Mouse (Mus musculus) CD4-positive, CD25-positive, alpha-beta regulatory T cell, adult 9 weeks (primary cell): ENCODE measurements around the gene Tsc1. TPM values are rescaled to one million over a fixed set of nuclear protein-coding genes. Genes with fewer than 3 reads are reported as not detected.

Experiments used
- polyA plus RNA-seq: library from polyadenylated mRNA; unstranded; fragments of 100-300 nt; shearing (Covaris generic); gene quantifications from one replicate; pipeline ENCODE4 v1.2.1, GENCODE M21; 2017

Gene Tsc1
- 41.2 TPM for polyA plus RNA-seq

DNA sequence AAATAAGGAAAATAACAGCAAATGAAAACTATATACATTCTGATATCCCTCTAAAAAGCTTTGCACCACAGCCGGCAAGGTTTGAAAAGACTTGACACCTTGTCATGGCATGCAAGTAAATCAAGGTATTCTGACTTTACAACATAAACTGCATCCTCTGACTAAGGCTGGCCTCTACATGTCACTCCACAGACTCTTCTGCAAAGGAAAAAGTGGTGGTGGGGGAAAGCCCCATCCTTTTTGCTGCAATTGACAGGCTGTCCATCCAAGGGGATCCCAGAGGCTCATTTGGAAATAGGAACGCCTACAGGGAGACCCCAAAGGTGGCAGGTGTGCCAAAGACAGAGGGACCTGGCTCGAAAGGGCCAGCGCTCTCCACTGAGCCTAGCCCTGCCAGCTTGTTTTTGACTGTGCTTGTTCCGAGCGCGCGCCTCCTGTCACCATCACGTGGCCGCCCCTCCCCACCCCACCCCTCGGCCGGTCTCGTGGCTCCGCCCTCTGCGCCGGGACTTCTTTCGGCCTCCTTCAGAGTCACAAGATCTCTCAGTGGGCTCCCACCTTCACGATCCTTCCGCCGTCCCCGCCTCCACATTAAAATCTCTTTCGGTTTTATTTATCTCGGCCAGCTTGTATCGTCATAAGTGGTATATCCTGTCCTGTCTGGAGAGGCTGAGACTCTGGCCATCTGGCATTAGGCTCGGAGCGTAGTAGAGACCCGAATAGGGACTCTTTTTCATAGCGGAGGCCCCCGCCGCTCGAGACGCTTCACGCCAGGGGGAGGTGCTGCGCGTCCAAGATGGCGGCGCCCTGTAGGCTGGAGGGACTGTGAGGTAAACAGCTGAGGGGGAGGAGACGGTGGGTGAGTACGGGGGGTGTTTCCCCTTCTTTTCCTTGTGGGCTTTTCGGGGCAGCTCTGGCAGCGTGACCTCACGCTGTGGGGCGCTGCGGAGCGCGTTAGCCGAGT lies at the start of gene Tsc1:
Gene Tsc1 (plus strand): TSS at position 768 of the 964 bp plus-strand sequence.

DNA sequence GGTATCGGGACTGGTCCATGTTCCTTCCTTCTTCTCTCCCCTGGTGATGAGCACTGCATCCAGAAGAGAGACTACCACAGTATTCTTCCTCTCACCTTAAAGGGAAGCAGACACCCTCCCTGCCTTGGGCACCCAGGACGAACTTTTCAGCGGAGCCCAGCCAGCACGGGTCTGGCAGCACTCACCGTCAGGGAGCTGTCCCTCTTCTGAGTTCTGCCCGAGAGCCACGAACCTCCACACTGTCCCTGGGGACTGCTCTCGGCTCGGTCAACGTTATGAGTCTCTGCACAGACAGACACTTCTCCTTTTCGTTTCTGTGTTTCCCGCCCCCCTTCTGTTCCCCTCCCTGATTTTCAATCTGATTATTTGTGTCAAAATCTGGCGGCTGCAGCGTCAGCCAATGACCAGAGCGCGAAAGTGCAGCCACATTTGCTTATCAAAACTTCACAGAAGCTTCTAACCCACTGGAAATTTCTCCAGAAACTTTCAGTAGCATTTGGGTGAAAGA lies 19.3 kb upstream of the Tsc1 start, which contains the start of gene Gfi1b:
Gene Gfi1b (minus strand): TSS at position 319 of the 508 bp plus-strand sequence.

DNA sequence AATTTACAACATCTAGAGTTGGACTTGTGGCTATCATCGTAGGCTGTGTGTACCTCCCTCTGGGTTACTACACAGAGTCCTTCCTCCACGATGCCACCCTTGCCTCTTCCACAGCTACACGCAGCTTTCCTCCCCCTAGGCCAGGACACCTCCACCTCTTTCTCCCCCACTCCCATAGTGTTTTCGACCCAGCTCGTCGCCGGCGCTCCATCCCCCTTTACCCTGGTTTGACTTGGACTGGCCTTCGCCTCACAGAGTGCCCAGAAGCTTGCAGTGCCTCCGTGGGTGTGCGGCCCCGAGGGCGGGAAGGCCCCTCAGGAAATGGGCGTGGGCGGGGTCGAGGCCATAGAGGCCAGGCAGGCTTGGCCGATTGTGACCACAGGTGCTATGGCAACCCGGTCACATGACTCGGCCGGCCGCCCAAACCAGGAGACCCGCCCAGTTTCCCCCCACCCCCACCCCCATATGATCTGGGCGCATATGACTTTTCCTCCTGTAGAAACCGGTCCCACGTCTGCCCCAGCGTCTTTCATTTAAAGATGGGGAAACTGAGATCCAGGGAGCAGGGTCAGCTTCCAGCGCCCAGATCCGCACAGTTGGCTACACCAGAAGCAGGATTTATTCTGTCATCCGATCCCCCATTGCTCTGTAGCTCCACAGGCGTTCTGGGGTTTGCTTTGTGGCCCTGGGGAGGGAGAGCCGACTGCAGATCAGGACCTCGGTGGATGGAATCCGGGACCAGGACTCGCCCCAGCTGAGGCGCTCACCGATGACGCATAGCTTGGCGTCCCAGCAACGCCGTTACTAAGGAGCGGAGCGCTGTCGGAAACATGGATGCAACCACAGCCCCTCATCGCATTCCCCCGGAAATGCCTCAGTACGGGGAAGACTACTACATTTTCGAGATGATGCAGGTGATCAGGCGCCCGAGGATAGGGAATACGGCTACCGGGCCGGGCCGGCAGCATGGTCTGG lies 58.6 kb downstream of the Tsc1 start, which contains the start of the genes Spaca9 and Ak8:
Gene Spaca9 (minus strand): TSS at position 367 of the 975 bp plus-strand sequence.
Gene Ak8 (plus strand): TSS at position 804 of the 975 bp plus-strand sequence.

Other genes starting within 250 kb of the Tsc1 start
- gene Ppp1r26, start 194.4 kb upstream of the Tsc1 start, polyA plus RNA-seq, result 0.09 TPM
- gene 1700007K13Rik, start 174.9 kb upstream of the Tsc1 start, polyA plus RNA-seq, result not detected
- gene Mrps2, start 173.2 kb upstream of the Tsc1 start, polyA plus RNA-seq, result 36.3 TPM
- not detected for gene Gbgt1, start 144.3 kb upstream of the Tsc1 start, polyA plus RNA-seq
- gene Gm10134, start 135.1 kb upstream of the Tsc1 start, polyA plus RNA-seq, result not detected
- gene Ralgds, start 128.1 kb upstream of the Tsc1 start, polyA plus RNA-seq, result 3.0 TPM
- gene Cel, start 77.8 kb upstream of the Tsc1 start, polyA plus RNA-seq, result not detected
- 26.5 TPM for gene Gtf3c5, start 57.5 kb upstream of the Tsc1 start, polyA plus RNA-seq
- 0.16 TPM for gene Gfi1b, start 19.2 kb upstream of the Tsc1 start, polyA plus RNA-seq
- not detected for gene Spaca9, start 58.5 kb downstream of the Tsc1 start, polyA plus RNA-seq
- gene Ak8, start 58.9 kb downstream of the Tsc1 start, polyA plus RNA-seq, result 0.30 TPM
- 10.0 TPM for gene Gtf3c4, start 199.1 kb downstream of the Tsc1 start, polyA plus RNA-seq
- 29.4 TPM for gene Ddx31, start 199.2 kb downstream of the Tsc1 start, polyA plus RNA-seq